Mouse (Mus musculus) MEL (cell line): ENCODE data around the gene Rab5b. TPM values are rescaled to one million over a fixed set of nuclear protein-coding genes. Genes with fewer than 3 reads are reported as not detected.

Source experiments
- DNase-seq: peaks from one replicate; pipeline ENCODE4 v3.0.0; 2011; ENCODE audit warnings: low read depth, low spot score
- H3K27ac ChIP-seq: 2 replicates; pipeline ENCODE4 v1.5.1; 2012; ENCODE audit warnings: low read depth, mild to moderate bottlenecking, control low read depth, low read length, moderate library complexity; ENCODE audit not compliant: control insufficient read depth
- H3K27me3 ChIP-seq, 2 experiments: fragments of 150-350 bp in 1 of 2; sonication (generic) in 1 of 2; 2 replicates each; pipeline ENCODE4 v1.6.1; 2012; ENCODE audit warnings: low read length in 2 of 2, mild to moderate bottlenecking in 2 of 2, improper control_type of control experiment in 1 of 2, moderate library complexity in 1 of 2; ENCODE audit not compliant: insufficient read depth in 2 of 2, control insufficient read depth in 1 of 2
- H3K36me3 ChIP-seq, 2 experiments: 2 replicates each; pipeline ENCODE4 v1.6.1; 2012 to 2014; ENCODE audit warnings: low read length in 2 of 2, improper control_type of control experiment in 1 of 2, inconsistent platforms in 1 of 2, mild to moderate bottlenecking in 1 of 2; ENCODE audit not compliant: insufficient read depth in 2 of 2, control insufficient read depth in 1 of 2
- H3K4me1 ChIP-seq, 2 experiments: fragments of 150-350 bp in 1 of 2; sonication (generic) in 1 of 2; 2 replicates each; pipeline ENCODE4 v1.6.1; 2012; ENCODE audit warnings: low read length in 2 of 2, improper control_type of control experiment in 1 of 2, mild to moderate bottlenecking in 1 of 2; ENCODE audit not compliant: insufficient read depth in 2 of 2, control insufficient read depth in 1 of 2
- H3K4me3 ChIP-seq, 2 experiments: fragments of 150-350 bp in 1 of 2; sonication (generic) in 1 of 2; 2 replicates each; pipeline ENCODE4 v1.5.1; 2012; ENCODE audit warnings: low read depth in 2 of 2, low read length in 2 of 2, mild to moderate bottlenecking in 2 of 2, moderate library complexity in 2 of 2, control low read depth in 1 of 2, improper control_type of control experiment in 1 of 2; ENCODE audit not compliant: control insufficient read depth in 1 of 2, insufficient read depth in 1 of 2
- H3K79me2 ChIP-seq: 2 replicates; pipeline ENCODE4 v1.6.1; 2012; ENCODE audit warnings: mild to moderate bottlenecking, low read length, moderate library complexity; ENCODE audit not compliant: control insufficient read depth, poor library complexity, insufficient read depth
- H3K9ac ChIP-seq: 2 replicates; pipeline ENCODE4 v1.6.1; 2012; ENCODE audit warnings: low read depth, mild to moderate bottlenecking, control low read depth, low read length, moderate library complexity; ENCODE audit not compliant: control insufficient read depth, poor library complexity, severe bottlenecking
- H3K9me3 ChIP-seq: fragments of 150-350 bp; sonication (generic); replicated peaks from 2 replicates; pipeline ENCODE4 v1.6.1; 2012; ENCODE audit warnings: mild to moderate bottlenecking, low read length, improper control_type of control experiment, moderate library complexity; ENCODE audit not compliant: insufficient read depth
- CHD1 ChIP-seq: IDR thresholded peaks from 2 replicates; pipeline ENCODE4 v1.6.1; 2012; ENCODE audit warnings: low read depth, mild to moderate bottlenecking, inconsistent platforms, low read length, improper control_type of control experiment
- CTCF ChIP-seq, 3 experiments: IDR thresholded peaks in 2 of 3; conservative IDR thresholded peaks in 1 of 3; 2 replicates each; pipeline ENCODE4 v1.5.1; 2011 to 2012; ENCODE audit warnings: low read length in 3 of 3, low read depth in 2 of 3, mild to moderate bottlenecking in 2 of 3, improper control_type of control experiment in 1 of 3, inconsistent platforms in 1 of 3, mixed read lengths in 1 of 3, moderate library complexity in 1 of 3; ENCODE audit not compliant: control insufficient read depth in 1 of 3, insufficient read depth in 1 of 3, poor library complexity in 1 of 3, severe bottlenecking in 1 of 3
- GABPA ChIP-seq: IDR thresholded peaks from 2 replicates; pipeline ENCODE4 v1.6.1; 2012; ENCODE audit warnings: low read depth, mild to moderate bottlenecking, inconsistent platforms, low read length, improper control_type of control experiment, moderate library complexity
- HCFC1 ChIP-seq: IDR thresholded peaks from 2 replicates; pipeline ENCODE4 v1.6.1; 2012; ENCODE audit warnings: low read depth, mild to moderate bottlenecking, inconsistent platforms, low read length, improper control_type of control experiment, moderate library complexity
- KAT2A ChIP-seq: conservative IDR thresholded peaks from 2 replicates; pipeline ENCODE4 v1.6.1; 2012; ENCODE audit warnings: low read depth, low read length, improper control_type of control experiment, inconsistent platforms
- MAFK ChIP-seq: IDR thresholded peaks from 2 replicates; pipeline ENCODE4 v1.6.1; 2011; ENCODE audit warnings: low read depth, mild to moderate bottlenecking, low read length, improper control_type of control experiment, borderline replicate concordance
- MAX ChIP-seq: IDR thresholded peaks from 2 replicates; pipeline ENCODE4 v1.6.1; 2011; ENCODE audit warnings: low read length, improper control_type of control experiment
- MXI1 ChIP-seq: IDR thresholded peaks from 2 replicates; pipeline ENCODE4 v1.6.1; 2011; ENCODE audit warnings: mild to moderate bottlenecking, low read depth, low read length, improper control_type of control experiment
- MYB ChIP-seq: IDR thresholded peaks from 2 replicates; pipeline ENCODE4 v1.6.1; 2011; ENCODE audit warnings: mild to moderate bottlenecking, low read depth, low read length, improper control_type of control experiment
- NRF1 ChIP-seq: IDR thresholded peaks from 2 replicates; pipeline ENCODE4 v1.6.1; 2014; ENCODE audit warnings: low read depth, mild to moderate bottlenecking, inconsistent platforms, low read length, improper control_type of control experiment, moderate library complexity; ENCODE audit not compliant: poor library complexity, insufficient read depth, severe bottlenecking
- POLR2A ChIP-seq, 2 experiments: IDR thresholded peaks; 2 replicates each; pipeline ENCODE4 v1.6.1; 2011 to 2012; ENCODE audit warnings: low read length in 2 of 2, mild to moderate bottlenecking in 2 of 2, control low read depth in 1 of 2, improper control_type of control experiment in 1 of 2, low read depth in 1 of 2, moderate library complexity in 1 of 2; ENCODE audit not compliant: control insufficient read depth in 1 of 2, insufficient read depth in 1 of 2, poor library complexity in 1 of 2
- POLR2AphosphoS2 ChIP-seq: IDR thresholded peaks from 2 replicates; pipeline ENCODE4 v1.6.1; 2011; ENCODE audit warnings: low read length, improper control_type of control experiment
- RAD21 ChIP-seq: IDR thresholded peaks from 2 replicates; pipeline ENCODE4 v1.6.1; 2011; ENCODE audit warnings: mild to moderate bottlenecking, low read depth, low read length, improper control_type of control experiment
- SMC3 ChIP-seq: IDR thresholded peaks from 2 replicates; pipeline ENCODE4 v1.6.1; 2011; ENCODE audit warnings: low read depth, low read length, improper control_type of control experiment
- TAL1 ChIP-seq: IDR thresholded peaks from 2 replicates; pipeline ENCODE4 v1.6.1; 2012; ENCODE audit warnings: mild to moderate bottlenecking, inconsistent platforms, low read length, moderate library complexity, mixed read lengths
- ZC3H11A ChIP-seq: IDR thresholded peaks from 2 replicates; pipeline ENCODE4 v1.6.1; 2012; ENCODE audit warnings: low read depth, mild to moderate bottlenecking, inconsistent platforms, low read length, improper control_type of control experiment
- ZKSCAN1 ChIP-seq: IDR thresholded peaks from 2 replicates; pipeline ENCODE4 v1.6.1; 2012; ENCODE audit warnings: low read depth, mild to moderate bottlenecking, inconsistent platforms, low read length, improper control_type of control experiment, moderate library complexity
- ZMIZ1 ChIP-seq: IDR thresholded peaks from 2 replicates; pipeline ENCODE4 v1.6.1; 2012; ENCODE audit warnings: low read depth, mild to moderate bottlenecking, inconsistent platforms, low read length, improper control_type of control experiment, moderate library complexity
- ZNF384 ChIP-seq: IDR thresholded peaks from 2 replicates; pipeline ENCODE4 v1.6.1; 2012; ENCODE audit warnings: low read depth, mild to moderate bottlenecking, inconsistent platforms, low read length, improper control_type of control experiment
- polyA plus RNA-seq, 2 experiments: library from polyadenylated mRNA; stranded (reverse) in 1 of 2; unstranded in 1 of 2; fragments of >175 nt in 1 of 2; fragments of >200 nt in 1 of 2; gene quantifications; 2 replicates each; pipeline versions ENCODE4 v1.2.1 to v1.2.4; 2012; ENCODE audit warnings: low replicate concordance in 2 of 2, low read depth in 1 of 2; ENCODE audit not compliant: insufficient read length in 2 of 2, insufficient read depth in 1 of 2, missing spikeins in 1 of 2
- total RNA-seq: library from RNA; depleted of rRNA; stranded (reverse); fragments of 300-350 nt; gene quantifications from 2 replicates; pipeline ENCODE4 v1.2.3, GENCODE M21; 2012

Rab5b gene
- total and polyA plus RNA-seq, 3 experiments: 18.7 to 45.7 (median 23.3) TPM

DNA sequence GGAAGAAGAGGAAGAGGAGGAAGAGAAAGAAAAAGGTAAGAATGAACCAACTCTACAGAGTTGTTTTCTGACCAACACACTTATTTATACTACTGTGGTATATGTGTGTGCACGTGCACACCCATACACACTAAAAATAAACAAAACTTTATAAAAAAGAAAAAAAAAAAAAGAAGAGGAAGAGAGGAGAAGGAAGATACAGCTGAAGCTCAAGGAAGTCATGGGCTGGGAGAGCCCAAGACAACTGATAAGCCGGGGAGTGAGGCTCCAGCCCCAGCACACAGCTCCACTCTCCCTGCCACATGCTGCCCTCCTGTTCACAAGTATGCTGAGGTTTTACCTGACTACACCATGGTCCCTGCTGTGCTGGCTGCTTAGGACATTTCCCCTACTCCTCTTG, 44.2 kb upstream of the Rab5b start (continued):
- TF ChIP-seq MAX (peak; percentile 74), TAL1 (peak; percentile 41)

DNA sequence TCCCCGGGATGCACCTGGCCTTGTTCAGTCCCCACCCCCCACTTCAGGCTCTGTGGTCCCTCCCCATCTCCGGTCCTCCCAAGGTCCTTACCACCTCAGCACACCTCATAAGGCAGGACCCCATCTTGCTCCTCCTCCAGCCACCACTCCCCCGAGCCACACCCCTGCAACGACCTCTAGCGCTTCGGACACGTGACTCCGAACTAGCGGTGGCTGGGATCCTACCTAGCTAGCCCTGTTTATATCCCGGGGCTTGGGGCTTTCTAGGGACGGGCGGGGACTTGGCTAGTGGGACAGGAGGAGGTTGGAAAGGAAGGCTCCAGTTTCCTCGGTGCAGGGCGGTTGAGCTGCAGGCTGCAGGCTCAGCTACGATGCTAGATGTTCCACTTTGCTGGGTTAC, 41.4 kb upstream of the Rab5b start:
- H3K27ac ChIP-seq: no peak overlapping the region
- no peaks in the 10 kb centered on the region for H3K9me3 ChIP-seq
- TF ChIP-seq CHD1: no peak
- TF ChIP-seq MAFK: no peak
- TF ChIP-seq MYB: no peak
- H3K36me3 ChIP-seq: peaks cover 0 to 4% of the 10 kb centered on the region in 2 experiments; a peak in 2 of 4 replicates
- H3K9ac ChIP-seq: no peak overlapping the region
- H3K27me3 ChIP-seq: no peaks in the 10 kb centered on the region
- no peaks in the 10 kb centered on the region for H3K79me2 ChIP-seq
- no peak for DNase-seq
- H3K4me1 ChIP-seq: peaks cover 0 to 5% of the 10 kb centered on the region in 2 experiments; a peak in 3 of 4 replicates
- no peak overlapping the region for H3K4me3 ChIP-seq

DNA sequence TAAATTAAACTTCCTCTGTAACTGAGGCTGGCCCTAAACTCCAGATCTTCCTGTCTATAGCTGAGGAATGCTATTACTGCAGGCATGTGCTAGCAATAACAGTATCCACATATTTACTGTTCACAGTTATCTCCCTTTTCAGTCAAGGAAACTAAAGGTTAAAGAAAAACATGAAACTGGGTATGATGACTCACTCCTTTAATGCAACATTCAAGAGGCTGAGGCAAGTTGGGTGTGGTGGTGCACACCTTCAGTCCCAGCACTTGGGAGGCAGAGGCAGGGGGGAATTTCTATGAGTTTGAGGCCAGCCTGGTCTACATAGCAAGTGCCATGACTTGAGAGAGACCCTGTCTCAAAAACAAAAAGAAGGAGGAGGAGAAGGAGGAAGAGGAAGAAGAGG, 35.9 kb upstream of the Rab5b start:
- H3K27me3 ChIP-seq: no peaks in the 10 kb centered on the region
- DNase-seq: peak; percentile 31
- no peaks in the 10 kb centered on the region for H3K9me3 ChIP-seq
- H3K27ac ChIP-seq: no peak overlapping the region
- no peaks in the 10 kb centered on the region for H3K79me2 ChIP-seq
- no peaks in the 10 kb centered on the region for H3K4me1 ChIP-seq
- no peak overlapping the region for H3K4me3 ChIP-seq
- no peak overlapping the region for H3K9ac ChIP-seq
- peaks cover 0 to 2% of the 10 kb centered on the region in 2 experiments; a peak in 1 of 4 replicates for H3K36me3 ChIP-seq
- TF ChIP-seq ZNF384 (no peak), POLR2AphosphoS2 (no peak), HCFC1 (no peak), ZKSCAN1 (no peak)

DNA sequence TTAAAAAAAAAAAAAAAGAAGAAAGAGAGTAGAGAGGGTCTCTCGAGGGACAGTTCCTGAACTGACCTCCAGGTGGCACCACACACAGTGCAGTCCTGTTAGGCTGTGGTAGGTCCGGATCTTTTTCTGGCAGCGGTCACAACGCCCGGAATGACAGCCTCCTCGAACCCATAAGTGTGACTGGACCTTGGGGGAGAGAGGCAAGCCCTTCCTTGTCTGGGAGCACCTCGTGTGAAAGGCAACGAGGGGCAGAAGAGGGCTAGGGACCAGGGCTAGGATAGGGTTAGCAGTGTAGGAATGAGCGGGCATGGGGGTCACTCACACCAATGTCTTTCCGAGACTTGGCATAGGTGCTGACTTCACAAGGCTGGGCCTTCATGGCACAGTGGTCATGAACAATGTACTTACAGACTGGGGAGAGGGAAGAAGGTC, 35.0 kb upstream of the Rab5b start:
- no peak overlapping the region for H3K27ac ChIP-seq
- H3K9ac ChIP-seq: no peak overlapping the region
- H3K4me1 ChIP-seq: no peaks in the 10 kb centered on the region; a peak in 1 of 4 replicates
- TF ChIP-seq ZC3H11A (peak; percentile 57), ZKSCAN1 (no peak), CTCF (IDR thresholded peaks at IDR 0.05 in 2 of 3, conservative IDR thresholded peaks at IDR 0.05 in 1 of 3; ENCODE audit: control insufficient read depth in 1 of 3, insufficient read depth in 1 of 3, low read depth in 2 of 3, low read length in 3 of 3, poor library complexity in 1 of 3, severe bottlenecking in 1 of 3) (peak; percentile 73 to 89 (median 81)), TAL1 (no peak), ZNF384 (peak; percentile 88), NRF1 (no peak), MXI1 (no peak), ZMIZ1 (no peak), KAT2A (no peak), GABPA (no peak), HCFC1 (no peak), MAFK (no peak), POLR2A (IDR thresholded peaks at IDR 0.05; ENCODE audit: control insufficient read depth in 1 of 2, insufficient read depth in 1 of 2, low read depth in 1 of 2, low read length in 2 of 2, poor library complexity in 1 of 2) (no peak), MYB (no peak), RAD21 (peak; percentile 61), SMC3 (peak; percentile 82)
- H3K27me3 ChIP-seq: no peaks in the 10 kb centered on the region
- H3K4me3 ChIP-seq: no peak overlapping the region; a peak in 1 of 4 replicates
- H3K36me3 ChIP-seq: peaks cover 0 to 2% of the 10 kb centered on the region in 2 experiments; a peak in 1 of 4 replicates
- DNase-seq: peak; percentile 74
- no peaks in the 10 kb centered on the region for H3K79me2 ChIP-seq
- H3K9me3 ChIP-seq: no peaks in the 10 kb centered on the region
